Mouse (Mus musculus): ENCODE measurements around the gene Pop7.

The Pop7 gene

DNA sequence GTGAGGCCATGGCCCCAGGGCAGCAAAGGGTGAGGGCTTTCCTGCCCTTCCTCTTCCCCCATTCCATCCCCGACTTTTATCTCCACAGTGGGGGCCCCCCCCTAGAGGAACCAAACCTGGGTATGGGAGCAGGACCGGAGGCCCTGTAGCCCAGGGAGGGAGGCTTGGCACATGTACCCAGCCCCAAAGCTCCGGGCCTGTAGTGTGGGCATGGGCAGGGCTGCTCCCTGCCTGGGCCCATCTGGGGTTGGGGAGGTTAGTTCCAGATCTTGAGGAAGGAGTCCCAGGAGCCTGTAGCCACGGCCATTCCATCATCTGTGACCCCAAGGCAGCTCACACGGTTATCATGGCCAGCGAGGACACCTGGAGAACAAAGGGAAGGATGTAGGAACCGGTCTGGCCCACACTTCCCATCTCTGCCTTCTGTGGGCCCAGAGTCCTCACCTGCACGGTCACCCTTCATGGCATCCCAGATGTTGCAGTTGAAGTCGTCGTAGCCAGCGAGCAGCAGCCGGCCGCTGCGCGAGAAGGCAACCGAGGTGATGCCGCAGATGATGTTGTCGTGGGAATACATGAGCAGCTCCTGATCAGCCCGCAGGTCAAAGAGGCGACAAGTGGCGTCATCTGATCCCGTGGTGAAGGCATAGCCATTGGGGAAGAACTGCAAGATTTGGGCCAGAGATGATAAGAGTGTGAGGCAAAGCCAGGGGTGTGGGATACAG is 26.1 kb upstream of the Pop7 start:
- DNase-seq (ENCODE audit: low spot score): no peak

GRCm38 (mm10) chr5:137527413-137527812 is 25.1 kb upstream of the Pop7 start:
- DNase-seq (ENCODE audit: low spot score): no peak

- no peak for DNase-seq (ENCODE audit: low spot score)
Measured at GRCm38 (mm10) chr5:137526192-137526936, 24.0 kb upstream of the Pop7 start.

DNA sequence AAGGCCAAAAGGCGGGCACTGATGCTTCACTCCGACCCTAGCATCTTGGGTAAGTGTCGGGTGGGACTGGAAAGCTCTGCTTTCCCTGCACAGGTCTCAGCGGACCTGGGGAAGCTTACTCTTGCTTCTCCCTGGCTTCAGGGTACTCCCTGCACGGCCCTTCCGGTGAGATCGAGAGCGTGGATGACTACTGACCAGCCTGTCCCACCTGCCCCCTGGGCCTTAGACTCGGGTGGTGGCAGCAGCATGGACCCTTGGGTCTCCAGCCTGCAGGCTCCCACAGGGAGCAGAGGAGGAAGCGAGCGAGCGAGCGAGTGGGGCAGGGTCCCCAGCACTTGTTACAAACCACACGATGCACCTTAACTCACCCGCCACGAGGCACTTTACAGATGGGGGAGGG is 23.2 kb upstream of the Pop7 start:
- no peak for DNase-seq (ENCODE audit: low spot score)

- no peak for DNase-seq (ENCODE audit: low spot score)
Measured at GRCm38 (mm10) chr5:137524671-137525070, 22.4 kb upstream of the Pop7 start.

DNA sequence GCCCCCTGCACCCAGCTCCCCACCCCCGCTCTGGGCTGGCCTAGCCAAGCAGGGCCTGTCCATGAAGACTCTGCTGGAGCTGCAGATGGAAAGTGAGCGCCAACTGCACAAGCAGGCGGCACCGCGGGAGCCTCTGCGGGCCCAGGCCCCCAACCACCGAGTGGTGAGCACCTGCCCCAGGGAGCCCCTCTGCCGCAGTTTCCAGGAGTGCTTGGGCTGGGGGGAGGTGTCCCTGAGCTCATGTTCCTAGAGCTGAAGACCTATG is 21.9 kb upstream of the Pop7 start:
- no peak for DNase-seq (ENCODE audit: low spot score)

GRCm38 (mm10) chr5:137523396-137524250 is 21.3 kb upstream of the Pop7 start:
- DNase-seq (ENCODE audit: low spot score): no peak

DNA sequence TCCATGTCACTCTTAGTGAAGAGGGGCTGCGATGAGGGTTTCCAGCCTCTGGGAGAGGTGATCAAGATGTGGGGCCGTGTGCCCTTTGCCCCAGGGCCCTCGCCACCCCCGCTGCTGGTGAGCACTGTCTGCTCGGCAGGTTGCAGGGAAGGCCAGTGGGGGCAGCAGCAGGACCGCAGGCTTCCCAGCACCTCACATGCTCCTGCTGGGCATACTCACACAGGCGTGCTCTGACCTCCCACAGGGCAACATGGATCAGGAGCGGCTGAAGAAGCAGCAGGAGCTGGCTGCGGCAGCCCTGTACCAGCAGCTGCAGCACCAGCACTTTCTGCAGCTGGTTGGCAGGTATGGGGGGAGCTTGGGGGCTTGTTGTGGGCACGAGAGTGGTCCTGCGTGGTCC is 20.4 kb upstream of the Pop7 start:
- no peak for DNase-seq (ENCODE audit: low spot score)

DNA sequence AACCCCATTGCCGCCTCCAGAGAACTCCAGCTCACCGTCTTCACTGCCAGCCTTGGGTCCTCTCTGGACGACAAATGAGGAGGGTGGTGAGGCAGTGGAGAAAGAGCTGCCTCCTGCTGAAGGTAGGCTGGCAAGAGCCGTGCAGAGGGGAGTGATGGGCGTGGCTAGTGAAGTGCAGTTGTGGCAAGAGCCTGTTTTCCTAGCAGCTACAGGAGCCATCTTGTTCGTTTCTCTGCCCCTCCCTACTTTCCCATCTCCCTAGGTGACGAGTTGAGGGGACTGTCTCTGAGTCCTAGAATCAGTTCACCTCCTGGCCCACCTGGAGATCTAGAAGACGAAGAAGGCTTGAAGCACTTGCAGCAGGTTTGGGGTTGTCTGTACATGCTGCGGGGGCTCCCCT is 19.5 kb upstream of the Pop7 start:
- no peak for DNase-seq (ENCODE audit: low spot score)

GRCm38 (mm10) chr5:137519691-137520550 is 17.6 kb upstream of the Pop7 start:
- no peak for DNase-seq (ENCODE audit: low spot score)

- DNase-seq (ENCODE audit: low spot score): no peak
Measured at GRCm38 (mm10) chr5:137518436-137518835, 16.1 kb upstream of the Pop7 start, which contains the start of gene Gigyf1. Gene Gigyf1 (plus strand): TSS chr5:137518548.

GRCm38 (mm10) chr5:137514811-137515210 is 12.5 kb upstream of the Pop7 start:
- DNase-seq (ENCODE audit: low spot score): no peak

DNA sequence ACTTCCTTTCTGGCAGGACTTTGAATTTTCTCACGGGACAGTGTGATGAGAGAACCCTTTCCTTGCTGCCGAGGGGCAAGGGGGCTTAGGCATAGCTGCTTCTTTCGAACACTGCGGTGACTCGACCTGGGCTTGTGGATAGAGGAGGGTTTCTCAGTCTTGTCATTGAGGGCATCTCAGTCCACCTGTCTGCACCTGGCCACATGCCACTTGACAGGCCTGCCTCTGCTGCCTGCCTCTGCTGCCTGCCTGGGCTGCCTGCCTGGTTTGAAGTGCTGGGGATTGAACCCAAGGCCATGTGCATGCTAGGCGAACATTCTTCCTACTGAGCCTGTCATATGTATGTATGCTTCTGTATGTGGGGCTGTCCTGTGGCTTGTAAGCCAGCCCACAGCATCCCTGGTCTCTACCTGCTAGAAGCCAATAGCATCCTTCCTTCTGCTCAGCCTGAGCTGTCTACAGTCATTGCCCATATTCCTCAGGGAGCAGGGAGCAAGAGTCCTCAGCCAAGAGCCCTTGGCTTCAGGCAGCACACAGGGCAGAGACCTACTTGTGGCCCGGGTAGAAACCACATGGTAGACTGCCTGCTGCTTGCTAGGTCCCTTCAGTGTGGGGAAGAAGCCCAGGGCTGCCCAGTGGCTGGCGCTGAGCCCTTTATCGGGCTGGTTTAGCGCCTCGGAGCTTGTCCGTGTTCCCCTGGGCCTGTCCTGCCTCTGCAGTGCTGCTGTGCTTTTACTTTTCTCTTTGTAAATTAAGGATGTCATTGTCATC is 11.8 kb upstream of the Pop7 start:
- no peak for DNase-seq (ENCODE audit: low spot score)

DNA sequence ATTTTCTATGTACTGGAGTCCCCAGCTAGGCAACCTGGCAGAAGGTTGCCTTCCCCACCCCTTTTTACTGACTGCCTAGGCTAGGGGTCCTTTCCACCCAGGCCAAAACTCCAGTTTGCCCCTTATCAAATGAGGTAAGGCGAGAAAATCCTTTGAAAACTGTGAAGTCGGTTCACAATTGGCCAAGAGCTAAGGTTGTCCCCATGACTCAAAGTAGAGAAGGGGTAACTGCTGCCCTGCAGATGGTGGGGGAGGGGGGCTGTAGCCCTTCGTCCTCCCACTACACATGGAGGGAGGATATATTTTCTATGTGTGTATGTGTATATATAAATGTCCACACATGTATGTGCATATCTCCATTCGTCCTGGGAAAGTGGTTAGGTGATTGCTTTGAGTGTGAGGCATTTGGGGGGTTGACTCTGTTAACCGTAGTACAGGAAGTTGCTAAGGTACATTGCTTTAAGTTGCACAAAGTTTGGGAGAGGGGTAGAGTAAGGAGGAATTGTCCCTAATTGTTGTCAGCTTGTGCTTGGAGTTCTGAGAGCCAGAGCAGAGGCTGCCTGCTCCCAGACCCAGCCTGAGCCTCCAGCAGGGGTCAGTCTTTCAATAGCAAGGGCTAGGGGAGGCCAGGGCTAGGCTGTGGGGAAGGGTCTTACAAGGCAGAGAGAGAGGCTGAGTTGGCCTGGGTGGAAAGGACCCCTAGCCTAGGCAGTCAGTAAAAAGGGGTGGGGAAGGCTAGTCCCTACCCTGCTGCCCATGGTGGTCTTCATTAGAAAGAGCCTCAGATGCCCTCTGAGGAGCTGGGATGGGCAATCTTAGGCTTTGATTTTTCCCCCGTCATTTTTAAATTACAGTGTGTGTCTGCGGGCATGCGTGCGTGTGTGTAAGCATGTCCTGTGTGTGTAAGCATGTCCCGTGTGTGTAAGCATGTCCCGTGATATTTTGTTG is 10.8 kb upstream of the Pop7 start:
- no peak for DNase-seq (ENCODE audit: low spot score)

- DNase-seq (ENCODE audit: low spot score): no peak
Measured at GRCm38 (mm10) chr5:137511706-137512105, 9.4 kb upstream of the Pop7 start.

GRCm38 (mm10) chr5:137510573-137511390 is 8.5 kb upstream of the Pop7 start:
- no peak for DNase-seq (ENCODE audit: low spot score)

- peak; percentile 58 for DNase-seq (ENCODE audit: low spot score)
Measured at GRCm38 (mm10) chr5:137510014-137510501, 7.7 kb upstream of the Pop7 start.

GRCm38 (mm10) chr5:137504041-137504440 is 1.7 kb upstream of the Pop7 start:
- no peak for DNase-seq (ENCODE audit: low spot score)

DNA sequence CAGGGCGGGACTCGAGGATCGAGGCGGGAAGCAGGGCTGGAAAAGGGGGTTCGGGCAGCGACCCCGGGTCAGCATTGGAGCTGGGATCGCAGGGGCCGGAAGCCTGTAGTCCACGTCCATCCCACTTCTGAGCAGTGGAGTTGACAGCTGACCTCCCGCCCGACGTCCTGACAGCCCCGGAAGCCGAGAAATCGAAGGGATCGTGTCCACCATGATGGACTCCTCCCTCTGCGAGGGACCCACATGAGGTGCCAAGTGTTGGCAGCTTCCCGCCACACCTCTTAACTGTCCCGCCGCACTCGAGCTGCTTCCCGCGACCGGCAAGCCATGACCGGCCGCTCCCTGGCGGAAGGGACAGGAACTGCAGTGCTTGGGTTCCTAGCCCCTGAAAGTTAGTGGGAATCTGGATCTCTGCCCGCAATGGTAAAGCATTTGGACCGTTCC is 371 bp upstream of the Pop7 start:
- DNase-seq (ENCODE audit: low spot score): no peak

Measured in spleen, adult 12 weeks (tissue).